Mouse (Mus musculus) G1E (cell line): ENCODE measurements around the gene Hoxb1.

Experiments used
- CTCF ChIP-seq: IDR thresholded peaks from 2 replicates; pipeline ENCODE4 v1.5.1; 2012; ENCODE audit warnings: low read depth, low read length, inconsistent platforms, mixed read lengths
- POLR2AphosphoS5 ChIP-seq: IDR thresholded peaks from 2 replicates; pipeline ENCODE4 v1.6.1; 2012; ENCODE audit warnings: low read depth, low read length, inconsistent platforms; ENCODE audit not compliant: insufficient replicate concordance
- TAL1 ChIP-seq: conservative IDR thresholded peaks from 2 replicates; pipeline ENCODE4 v1.6.1; 2012; ENCODE audit warnings: low read depth, low read length, inconsistent platforms, mixed read lengths

DNA sequence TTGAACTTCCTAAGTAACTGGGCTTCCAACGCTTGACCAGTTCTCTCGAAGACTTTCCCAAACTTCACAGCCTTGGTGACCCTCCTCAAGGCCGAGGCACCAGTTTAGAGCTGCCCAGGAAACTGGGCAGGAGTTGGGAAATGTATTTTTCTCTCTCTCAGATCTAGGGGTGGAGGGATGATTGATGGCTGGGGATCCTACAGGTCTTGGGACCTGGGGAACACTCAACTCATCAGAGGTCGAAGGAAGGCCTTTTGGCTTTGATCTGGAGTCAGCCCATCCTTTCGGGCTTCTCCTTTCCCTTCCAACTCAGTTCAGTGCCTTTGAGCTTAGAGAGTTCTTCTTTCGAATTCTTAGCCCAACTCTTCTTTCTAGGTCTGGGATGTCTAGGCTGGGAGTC, 1.6 kb downstream of the Hoxb1 start:
- TF ChIP-seq CTCF (no peak), TAL1 (no peak), POLR2AphosphoS5 (no peak)
